Mouse (Mus musculus): Measurements from ENCODE around the gene Lsm4.

DNA sequence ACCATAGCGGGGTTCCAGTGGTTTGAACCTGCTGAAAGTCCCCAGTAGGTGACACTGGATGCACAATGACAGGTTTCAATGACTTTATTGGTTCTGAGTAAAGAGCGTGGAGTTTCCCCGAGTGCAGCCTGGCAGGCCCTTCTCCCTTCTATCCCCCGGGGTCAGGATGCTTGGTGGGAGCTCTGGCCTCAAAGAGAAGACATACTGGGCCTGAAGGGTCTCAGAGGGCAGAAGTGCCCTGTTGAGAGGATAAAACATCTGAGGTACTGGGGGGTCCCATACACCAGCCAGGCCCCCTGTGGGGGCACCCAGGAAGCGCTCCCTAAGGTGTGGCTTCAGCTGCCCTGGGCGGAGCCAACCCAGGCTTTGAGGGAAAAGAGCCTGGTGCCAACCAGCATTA lies 26.7 kb upstream of the Lsm4 start:
- TF ChIP-seq POLR2A (IDR thresholded peaks at IDR 0.05; ENCODE audit: low read depth, low read length) (no peak), CTCF (IDR thresholded peaks at IDR 0.05; ENCODE audit: borderline replicate concordance, insufficient read depth, low read length) (no peak)

All from embryonic fibroblast, embryonic 13.5 days (primary cell).